Mouse (Mus musculus) embryonic fibroblast, embryonic 13.5 days (primary cell): ENCODE results near the gene Rfc5.

Experiments used
- CTCF ChIP-seq: IDR thresholded peaks from 2 replicates; pipeline ENCODE4 v1.5.1; 2011; ENCODE audit warnings: mild to moderate bottlenecking, control low read depth, low read length, moderate library complexity, borderline replicate concordance; ENCODE audit not compliant: insufficient read depth
- POLR2A ChIP-seq: IDR thresholded peaks from 2 replicates; pipeline ENCODE4 v1.6.1; 2011; ENCODE audit warnings: low read depth, mild to moderate bottlenecking, control low read depth, low read length, moderate library complexity

DNA sequence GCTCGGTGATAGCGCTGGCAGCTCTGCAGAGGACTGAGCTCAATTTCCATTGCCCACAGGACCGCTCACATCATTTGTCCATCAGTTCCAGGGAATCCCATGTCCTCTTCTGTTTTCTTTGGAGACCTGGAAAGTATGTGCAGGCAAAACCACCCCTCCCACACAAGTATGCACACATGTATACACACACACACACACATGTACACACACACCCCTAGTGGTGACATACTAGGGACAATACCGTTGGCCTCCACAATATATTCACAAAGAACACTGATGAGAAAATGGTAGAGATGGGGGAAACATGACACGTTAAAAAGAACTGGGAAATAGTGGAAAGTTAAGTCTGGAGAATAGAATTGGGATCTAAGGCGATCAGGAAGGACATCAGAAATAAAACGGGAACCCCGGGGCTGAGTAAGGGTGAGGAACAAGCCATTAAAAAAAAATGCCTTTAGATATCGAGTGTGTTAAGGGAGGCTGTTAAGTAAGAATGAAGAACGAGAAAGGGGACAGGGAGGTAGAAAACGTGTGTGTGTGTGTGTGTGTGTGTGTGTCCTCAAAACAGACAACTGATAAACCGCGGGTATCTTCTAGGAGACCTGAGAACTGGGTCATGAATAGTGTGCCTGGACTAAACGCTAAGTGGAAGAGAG is 33.1 kb downstream of the Rfc5 start:
- no peak for TF ChIP-seq CTCF
- TF ChIP-seq POLR2A: peak; percentile 32; the same call in 1 of the 2 replicates
